Mouse (Mus musculus) forebrain, embryonic 16.5 days (tissue): ENCODE measurements at regions not wholly inside any gene's neighbourhood (a gene's known extent, or its start where the extent isn't known, plus 50 kb on each side); places are given as distances from the start of the nearest gene placed in this dataset.
"Not testable (repeated sequence)": the region's sequence is repeated elsewhere in the genome, so short reads cannot be mapped to it uniquely, and the experiment has no call there.

Experiments used
- ATAC-seq: fragments of 200-750 bp; cut with Nextera tagmentation; 2 replicates; pipeline ENCODE4 v1.8.0; 2017; ENCODE audit warnings: mild to moderate bottlenecking, moderate library complexity
- H3K27ac ChIP-seq: fragments of 300-500 bp; sonication (generic); 2 replicates; pipeline ENCODE4 v1.5.1; 2014; ENCODE audit warnings: low read length, control low read depth
- H3K27me3 ChIP-seq: fragments of 300-500 bp; sonication (generic); replicated peaks from 2 replicates; pipeline ENCODE4 v1.6.1; 2014; ENCODE audit warnings: low read length; ENCODE audit not compliant: control insufficient read depth, insufficient read depth
- H3K36me3 ChIP-seq: fragments of 300-500 bp; sonication (generic); 2 replicates; pipeline ENCODE4 v1.6.1; 2014; ENCODE audit not compliant: control insufficient read depth, insufficient read depth
- H3K4me1 ChIP-seq: fragments of 300-500 bp; sonication (generic); replicated peaks from 2 replicates; pipeline ENCODE4 v1.6.1; 2014; ENCODE audit warnings: low read length; ENCODE audit not compliant: control insufficient read depth, insufficient read depth
- H3K4me2 ChIP-seq: fragments of 300-500 bp; sonication (generic); 2 replicates; pipeline ENCODE4 v1.6.1; 2014; ENCODE audit warnings: mild to moderate bottlenecking, low read length, control low read depth
- H3K4me3 ChIP-seq: fragments of 300-500 bp; sonication (generic); replicated peaks from 2 replicates; pipeline ENCODE4 v1.5.1; 2014; ENCODE audit warnings: mild to moderate bottlenecking, low read length, control low read depth
- H3K9ac ChIP-seq: fragments of 300-500 bp; sonication (generic); replicated peaks from 2 replicates; pipeline ENCODE4 v1.6.1; 2014; ENCODE audit warnings: low read depth, low read length, control low read depth
- H3K9me3 ChIP-seq: fragments of 300-500 bp; sonication (generic); 2 replicates; pipeline ENCODE4 v1.6.1; 2016; ENCODE audit warnings: low read length; ENCODE audit not compliant: control insufficient read depth
- WGBS: fragments of 180-500 bp; shearing (Covaris S2); extraction: QIAGEN DNeasy Blood & Tissue Kit; methylation state at CpG from one replicate; pipeline ENCODE4 v1.1.7; 2014; 5-methylcytosine and 5-hydroxymethylcytosine counted together

DNA sequence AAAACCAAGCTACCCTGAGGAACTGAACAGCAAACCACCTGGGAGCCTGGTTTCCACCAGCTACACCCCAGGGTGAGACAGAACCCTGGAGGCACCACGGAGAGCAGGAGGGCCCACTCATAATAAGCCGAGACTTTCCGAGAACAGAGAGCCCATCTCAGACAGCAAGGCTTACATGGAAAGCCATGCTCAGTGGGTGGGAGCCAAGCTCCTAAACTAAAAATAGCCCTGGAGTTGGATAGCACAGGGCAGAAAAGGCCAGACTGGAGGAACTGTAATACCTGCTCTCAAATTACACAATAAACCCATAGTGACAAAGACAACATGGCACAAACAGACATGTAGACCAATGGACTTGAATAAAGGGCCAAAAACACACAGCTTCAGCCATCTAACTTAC lies 69.9 kb downstream of the Fbxo4 start:
- H3K4me2 ChIP-seq, result no peak overlapping the region
- no peaks in the 10 kb centered on the region for H3K9me3 ChIP-seq
- no peaks in the 10 kb centered on the region for H3K27me3 ChIP-seq
- H3K27ac ChIP-seq, result no peak overlapping the region
- no peaks in the 10 kb centered on the region for H3K4me1 ChIP-seq
- no peaks in the 10 kb centered on the region for H3K36me3 ChIP-seq
- no peak overlapping the region for H3K4me3 ChIP-seq
- 63% methylated on average over 3 of the region's 3 CpGs for WGBS
- no peak overlapping the region for H3K9ac ChIP-seq
- no peak for ATAC-seq

DNA sequence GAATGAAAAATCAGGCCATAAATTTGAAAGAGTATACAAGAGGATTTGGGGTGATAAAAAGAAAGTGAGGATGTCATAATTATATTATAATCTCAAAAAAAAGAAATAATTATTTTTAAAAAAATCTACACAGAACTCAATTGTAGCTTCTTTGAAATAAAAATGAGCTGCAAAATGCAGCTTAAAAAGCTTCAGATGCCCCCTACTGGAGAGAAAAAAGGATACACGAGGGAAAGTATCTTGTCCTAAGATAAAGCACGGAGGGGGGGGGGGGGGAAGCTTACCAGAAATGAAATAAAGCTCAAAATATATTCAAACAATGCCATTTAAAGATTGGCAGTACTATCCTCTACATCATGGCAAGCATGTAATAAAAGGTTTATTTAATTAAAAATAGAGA lies 70.7 kb downstream of the Fbxo4 start:
- Histone ChIP-seq H3K4me1 (no peaks in the 10 kb centered on the region), H3K4me2 (no peak overlapping the region), H3K4me3 (no peak overlapping the region), H3K9me3 (no peaks in the 10 kb centered on the region), H3K36me3 (no peaks in the 10 kb centered on the region), H3K27me3 (no peaks in the 10 kb centered on the region), H3K27ac (no peak overlapping the region), H3K9ac (no peak overlapping the region)
- 13% methylated on average over 2 of the region's 2 CpGs for WGBS
- no peak for ATAC-seq

DNA sequence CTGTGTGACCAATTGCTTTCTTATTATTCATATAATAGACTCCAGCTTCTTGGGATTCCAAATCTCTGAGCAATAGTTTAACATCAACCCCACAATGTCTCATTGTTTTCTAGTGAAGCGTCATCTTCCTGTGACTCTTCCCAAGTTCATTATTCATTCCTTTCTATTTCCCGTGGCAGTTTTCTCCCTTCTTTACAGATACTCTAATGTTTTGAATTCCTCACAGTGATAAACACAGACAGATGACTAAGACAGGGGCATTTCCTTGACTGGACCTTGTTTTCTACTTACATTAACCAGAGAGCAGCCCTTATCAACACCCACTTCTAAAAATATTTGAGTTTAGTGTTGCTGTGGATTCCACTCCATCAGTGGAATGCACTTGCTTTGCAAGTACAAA lies 73.8 kb downstream of the Fbxo4 start:
- WGBS, result 78% methylated on average over 2 of the region's 2 CpGs

DNA sequence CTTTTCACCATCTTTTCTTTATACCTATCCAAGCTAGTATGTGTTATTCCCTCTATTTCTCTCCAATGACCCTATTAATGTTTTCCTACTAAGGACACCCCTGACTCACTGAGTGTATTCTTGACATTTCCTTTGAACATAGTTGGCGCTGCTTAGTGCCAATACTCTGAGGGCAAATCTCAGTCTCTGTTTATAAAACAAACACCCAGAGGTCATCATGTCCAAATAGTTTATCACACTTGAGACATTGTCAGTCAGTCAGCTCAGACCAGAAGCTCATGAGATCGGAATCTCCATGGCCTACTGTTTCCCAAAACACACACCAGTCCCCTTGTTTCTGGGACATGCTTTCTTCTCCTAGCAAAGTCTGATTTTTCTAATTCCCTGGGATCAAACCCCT lies 100.9 kb downstream of the Fbxo4 start:
- Histone ChIP-seq H3K4me3 (no peak overlapping the region), H3K9me3 (no peaks in the 10 kb centered on the region), H3K36me3 (no peaks in the 10 kb centered on the region), H3K4me2 (no peak overlapping the region), H3K9ac (no peak overlapping the region), H3K27ac (no peak overlapping the region), H3K4me1 (no peaks in the 10 kb centered on the region; the same call in 1 of the 2 replicates), H3K27me3 (no peaks in the 10 kb centered on the region)
- no peak for ATAC-seq
- 85% methylated on average over 2 of the region's 2 CpGs for WGBS

More for the DNA sequence above, 73.8 kb downstream of the Fbxo4 start:
- Histone ChIP-seq H3K27me3 (no peaks in the 10 kb centered on the region), H3K36me3 (no peaks in the 10 kb centered on the region), H3K4me2 (no peak overlapping the region), H3K4me3 (no peak overlapping the region), H3K9me3 (no peaks in the 10 kb centered on the region), H3K27ac (no peak overlapping the region), H3K4me1 (no peaks in the 10 kb centered on the region), H3K9ac (no peak overlapping the region)
- no peak for ATAC-seq

DNA sequence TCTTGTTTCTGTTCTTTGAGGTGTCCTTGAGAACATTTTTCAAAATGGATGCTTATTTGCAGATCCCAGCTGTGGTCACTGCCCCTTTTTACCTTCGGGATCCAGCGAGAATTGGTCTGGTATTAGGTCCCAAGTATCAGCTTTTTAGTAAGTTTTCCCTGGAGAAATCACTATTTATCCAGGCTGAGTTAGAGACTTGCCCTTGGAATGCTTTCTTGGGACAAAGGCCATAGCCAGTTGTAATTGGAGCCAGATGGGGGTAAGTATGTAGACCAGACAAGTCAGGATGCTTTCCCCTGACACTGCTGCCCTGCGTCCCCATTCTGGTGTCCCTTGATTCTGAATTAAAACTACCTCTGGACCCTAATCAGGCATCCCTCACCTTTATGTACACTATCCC lies 101.9 kb downstream of the Fbxo4 start:
- Histone ChIP-seq H3K9me3 (no peaks in the 10 kb centered on the region), H3K36me3 (no peaks in the 10 kb centered on the region), H3K4me3 (no peak overlapping the region), H3K4me1 (no peaks in the 10 kb centered on the region; the same call in 1 of the 2 replicates), H3K4me2 (no peak overlapping the region), H3K27ac (no peak overlapping the region), H3K9ac (no peak overlapping the region), H3K27me3 (no peaks in the 10 kb centered on the region)
- 92% methylated on average over 3 of the region's 3 CpGs for WGBS
- no peak for ATAC-seq

DNA sequence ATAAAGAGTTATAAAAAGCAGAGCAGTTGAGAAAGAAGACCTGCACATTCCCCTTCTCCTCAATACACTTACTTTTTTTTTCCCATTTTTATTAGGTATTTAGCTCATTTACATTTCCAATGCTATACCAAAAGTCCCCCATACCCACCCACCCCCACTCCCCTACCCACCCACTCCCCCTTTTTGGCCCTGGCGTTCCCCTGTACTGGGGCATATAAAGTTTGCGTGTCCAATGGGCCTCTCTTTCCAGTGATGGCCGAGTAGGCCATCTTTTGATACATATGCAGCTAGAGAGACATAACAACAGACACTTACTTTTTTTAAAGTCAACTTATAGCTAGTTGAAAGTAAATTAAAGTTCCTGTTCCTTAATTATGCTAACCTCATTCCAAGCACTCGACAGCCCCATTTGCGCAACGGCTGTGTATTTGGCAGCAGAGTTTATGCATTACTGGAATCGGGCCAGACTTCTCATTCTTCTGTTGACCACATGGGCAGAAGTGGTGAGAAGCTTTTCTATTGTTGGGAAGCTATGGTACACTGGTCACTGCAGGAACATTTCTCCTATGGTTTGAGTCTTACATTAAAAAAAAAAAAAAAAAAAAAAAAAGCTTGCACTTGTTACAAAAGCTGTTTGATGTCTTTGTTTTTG lies 104.0 kb downstream of the Fbxo4 start:
- not testable (repeated sequence) for H3K27me3 ChIP-seq, H3K9ac ChIP-seq, H3K36me3 ChIP-seq, H3K4me2 ChIP-seq, H3K4me1 ChIP-seq, H3K27ac ChIP-seq, H3K4me3 ChIP-seq, H3K9me3 ChIP-seq
- WGBS, result 24% methylated on average over 6 of the region's 7 CpGs
- ATAC-seq, result peak; percentile 91

DNA sequence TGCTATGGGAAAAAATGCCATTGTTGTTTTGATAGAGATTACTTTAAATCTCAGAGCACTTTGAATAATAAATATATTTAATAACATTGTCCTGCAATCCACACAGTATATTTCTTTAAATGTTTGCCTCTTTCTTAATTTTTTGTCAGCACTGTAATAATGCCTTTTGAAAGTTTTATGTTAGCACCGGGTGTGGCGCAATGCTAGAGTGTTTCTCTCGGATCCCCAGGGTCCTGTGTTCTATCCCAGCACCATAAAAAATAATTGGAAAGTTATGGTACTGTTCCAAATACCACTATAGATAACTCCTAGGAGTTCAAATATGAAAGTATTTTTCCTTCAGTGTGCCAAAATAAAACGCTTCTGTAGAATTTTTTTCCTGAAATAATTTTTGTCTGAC lies 147.6 kb downstream of the Fbxo4 start:
- H3K4me1 ChIP-seq, result no peaks in the 10 kb centered on the region
- no peak for ATAC-seq
- no peaks in the 10 kb centered on the region for H3K36me3 ChIP-seq
- no peak overlapping the region for H3K4me3 ChIP-seq
- H3K4me2 ChIP-seq, result no peak overlapping the region
- H3K27me3 ChIP-seq, result no peaks in the 10 kb centered on the region
- WGBS, result 88% methylated on average over 4 of the region's 4 CpGs
- H3K9ac ChIP-seq, result no peak overlapping the region
- H3K27ac ChIP-seq, result no peak overlapping the region
- no peaks in the 10 kb centered on the region for H3K9me3 ChIP-seq

DNA sequence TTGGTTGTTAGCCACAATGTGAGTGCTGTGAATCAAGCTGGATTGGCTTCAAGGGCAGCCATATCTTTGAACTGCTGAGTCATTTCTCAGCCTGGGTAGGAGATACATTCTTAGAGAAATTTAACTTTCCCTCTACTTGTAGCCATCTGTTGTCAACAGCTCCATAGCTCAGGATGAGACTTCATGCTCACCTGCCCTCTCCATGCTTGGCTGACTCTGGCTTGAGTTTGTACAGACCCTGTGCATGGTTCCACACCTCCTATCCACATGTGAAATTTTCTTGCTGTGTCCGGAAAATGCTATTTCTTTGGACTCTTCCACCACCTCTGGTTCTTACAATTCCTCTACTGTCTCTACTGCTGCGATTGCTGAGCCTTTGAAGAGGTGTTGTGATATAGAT lies 173.9 kb downstream of the Fbxo4 start:
- Histone ChIP-seq H3K4me1 (no peaks in the 10 kb centered on the region), H3K4me3 (no peak overlapping the region)

DNA sequence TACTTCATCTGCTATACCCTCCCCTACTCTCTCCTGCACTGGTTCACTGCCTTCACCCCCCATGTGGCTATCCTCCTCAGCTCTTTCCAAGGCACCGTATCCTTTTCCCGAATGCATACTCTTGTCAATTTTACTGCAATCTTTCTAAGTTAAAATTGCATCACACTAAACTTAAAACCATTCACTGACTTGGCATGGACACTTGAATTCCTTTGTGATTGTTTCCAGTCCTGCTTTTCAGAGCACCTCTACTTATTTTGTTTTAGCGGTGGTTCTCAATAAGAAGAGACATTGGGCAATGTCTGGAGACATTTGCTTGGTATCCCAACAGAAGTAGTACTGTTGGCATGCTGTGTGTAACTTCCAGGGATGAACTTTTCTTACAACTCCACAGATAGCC lies 192.6 kb upstream of the Ghr start:
- H3K4me3 ChIP-seq, result no peak overlapping the region
- WGBS, result 90% methylated on average over 3 of the region's 3 CpGs

More for the DNA sequence above, 173.9 kb downstream of the Fbxo4 start:
- ATAC-seq, result no peak
- no peaks in the 10 kb centered on the region for H3K36me3 ChIP-seq
- no peaks in the 10 kb centered on the region for H3K9me3 ChIP-seq
- no peak overlapping the region for H3K27ac ChIP-seq
- no peaks in the 10 kb centered on the region for H3K27me3 ChIP-seq
- H3K4me2 ChIP-seq, result no peak overlapping the region
- H3K9ac ChIP-seq, result no peak overlapping the region
- WGBS, result 95% methylated on average over 2 of the region's 2 CpGs

DNA sequence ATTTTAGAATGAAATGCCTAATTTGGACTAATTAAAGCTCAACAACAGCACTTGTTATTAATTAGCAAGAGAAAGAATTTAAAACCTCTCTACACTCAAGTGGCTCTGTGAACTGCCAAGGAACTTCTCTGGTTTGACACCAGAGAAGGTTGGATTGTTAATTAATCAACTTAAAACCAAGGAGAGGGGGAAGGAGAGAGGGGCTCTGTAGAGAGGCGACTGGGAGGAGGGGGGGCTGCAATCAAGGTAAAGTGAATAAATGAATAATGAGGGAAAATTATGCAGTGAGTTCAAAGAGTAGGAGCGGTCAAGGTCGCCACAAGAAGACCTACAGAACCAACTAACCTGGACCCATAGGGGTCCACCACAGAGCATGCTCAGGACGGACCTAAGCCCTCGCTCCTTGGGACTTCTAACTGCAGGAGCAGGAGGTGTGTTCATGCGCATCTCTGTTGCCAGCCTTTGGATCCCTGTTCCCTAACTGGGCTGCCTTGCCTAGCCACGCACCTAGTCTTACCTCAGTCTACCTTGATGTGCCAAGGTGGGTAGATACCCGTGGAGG lies 189.0 kb upstream of the Ghr start:
- ATAC-seq, result no peak
- H3K9me3 ChIP-seq, result no peaks in the 10 kb centered on the region
- H3K9ac ChIP-seq, result no peak overlapping the region
- H3K4me3 ChIP-seq, result no peak overlapping the region
- no peaks in the 10 kb centered on the region for H3K36me3 ChIP-seq
- no peaks in the 10 kb centered on the region for H3K4me1 ChIP-seq
- no peaks in the 10 kb centered on the region; the same call in 1 of the 2 replicates for H3K27me3 ChIP-seq
- H3K27ac ChIP-seq, result no peak overlapping the region
- no peak overlapping the region for H3K4me2 ChIP-seq
- WGBS, result 76% methylated on average over 8 of the region's 8 CpGs

More for the DNA sequence above, 192.6 kb upstream of the Ghr start:
- no peak overlapping the region for H3K4me2 ChIP-seq
- no peaks in the 10 kb centered on the region for H3K36me3 ChIP-seq
- no peak overlapping the region for H3K27ac ChIP-seq
- H3K4me1 ChIP-seq, result no peaks in the 10 kb centered on the region
- no peaks in the 10 kb centered on the region for H3K27me3 ChIP-seq
- no peaks in the 10 kb centered on the region for H3K9me3 ChIP-seq
- no peak for ATAC-seq
- H3K9ac ChIP-seq, result no peak overlapping the region
